Mouse (Mus musculus): Measurements from ENCODE around the gene Nrg3.

Nrg3 gene

DNA sequence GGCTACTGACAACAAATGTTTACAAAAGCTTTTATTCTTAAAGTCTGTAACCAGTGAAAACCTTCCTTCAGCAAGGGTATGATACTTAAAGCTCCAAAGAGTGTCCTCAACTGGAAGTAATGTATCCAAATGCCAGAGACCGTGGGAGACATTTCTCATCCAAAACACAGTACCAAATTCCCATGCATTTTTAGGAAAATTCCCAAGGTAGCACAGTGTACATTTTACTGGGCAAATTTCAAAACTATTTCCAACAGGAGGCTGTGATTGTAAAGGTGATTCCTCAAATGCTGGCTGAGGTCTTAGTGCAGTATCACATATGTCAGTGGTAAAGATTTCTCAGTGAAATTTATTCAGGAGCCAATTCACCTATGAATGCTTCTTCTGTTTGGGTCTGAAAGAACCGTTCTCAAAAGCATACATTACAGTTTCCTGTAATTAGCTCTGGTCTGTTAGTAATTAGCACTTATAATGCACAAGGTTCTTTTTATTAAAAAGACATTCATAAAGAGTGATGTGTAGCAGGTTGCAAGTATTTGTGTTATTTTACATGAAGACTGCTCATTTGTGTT is 536.3 kb downstream of the Nrg3 start:
- no peak for DNase-seq

GRCm38 (mm10) chr14:38923652-38924051 is 549.2 kb downstream of the Nrg3 start:
- no peak for DNase-seq

- DNase-seq: no peak
Observed at GRCm38 (mm10) chr14:38920800-38921199, 552.1 kb downstream of the Nrg3 start.

DNA sequence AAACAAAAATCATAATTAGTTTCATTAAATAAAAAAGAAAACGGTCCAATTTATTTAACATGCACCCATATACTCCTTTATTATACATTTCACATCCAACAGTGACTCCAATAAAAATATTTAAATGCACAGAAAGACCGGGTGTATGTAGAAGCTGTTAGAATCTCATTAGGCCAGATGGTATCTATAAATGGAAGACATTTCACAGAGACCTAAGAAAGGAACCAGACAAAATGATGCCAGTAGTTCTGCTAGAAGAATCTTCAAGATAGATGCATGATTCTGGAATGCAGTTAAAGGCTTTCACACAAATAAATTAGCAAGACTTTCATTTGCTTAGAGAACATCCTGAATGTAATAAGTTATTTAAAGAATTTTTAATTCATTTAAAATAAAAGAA is 602.3 kb downstream of the Nrg3 start:
- no peak for DNase-seq

DNA sequence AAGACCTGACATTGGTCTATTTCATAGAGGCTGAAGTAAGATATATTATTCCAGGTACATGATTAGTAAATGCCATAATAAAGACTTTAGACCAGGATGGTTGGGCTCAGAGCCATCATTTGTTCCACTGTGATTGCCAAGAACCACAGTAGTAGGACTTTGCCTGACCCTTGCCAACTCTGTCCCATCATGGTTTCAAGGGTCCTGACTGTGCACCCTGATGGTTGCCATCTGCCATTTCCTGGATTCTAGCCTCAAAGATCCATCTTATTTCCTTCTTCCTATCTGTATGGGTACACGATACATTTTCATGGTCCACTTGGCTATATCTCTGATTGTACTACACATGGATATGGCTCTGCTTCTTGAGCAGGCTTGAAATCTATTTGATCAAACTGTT is 625.3 kb downstream of the Nrg3 start:
- no peak for DNase-seq

GRCm38 (mm10) chr14:38847091-38847490 is 625.8 kb downstream of the Nrg3 start:
- DNase-seq: no peak

DNA sequence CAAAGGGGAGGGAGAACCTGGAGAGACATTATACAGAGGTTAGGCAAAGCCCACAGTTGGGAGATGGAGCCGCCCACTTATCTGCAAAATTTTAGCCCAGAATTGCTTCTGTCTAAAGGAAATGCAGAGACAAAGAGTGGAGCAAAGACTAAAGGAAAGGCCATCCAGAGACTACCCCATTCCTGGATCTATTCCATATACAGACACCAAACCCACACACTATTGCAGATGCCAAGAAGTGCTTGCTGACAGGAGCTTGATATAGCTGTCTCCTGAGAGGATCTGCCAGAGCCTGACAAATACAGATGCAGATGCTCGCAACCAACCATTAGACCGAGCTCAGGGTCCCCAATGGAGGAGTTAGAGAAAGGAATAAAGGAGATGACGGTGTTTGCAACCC is 637.9 kb downstream of the Nrg3 start:
- no peak for DNase-seq

GRCm38 (mm10) chr14:38824891-38825290 is 648.0 kb downstream of the Nrg3 start:
- DNase-seq: no peak

DNA sequence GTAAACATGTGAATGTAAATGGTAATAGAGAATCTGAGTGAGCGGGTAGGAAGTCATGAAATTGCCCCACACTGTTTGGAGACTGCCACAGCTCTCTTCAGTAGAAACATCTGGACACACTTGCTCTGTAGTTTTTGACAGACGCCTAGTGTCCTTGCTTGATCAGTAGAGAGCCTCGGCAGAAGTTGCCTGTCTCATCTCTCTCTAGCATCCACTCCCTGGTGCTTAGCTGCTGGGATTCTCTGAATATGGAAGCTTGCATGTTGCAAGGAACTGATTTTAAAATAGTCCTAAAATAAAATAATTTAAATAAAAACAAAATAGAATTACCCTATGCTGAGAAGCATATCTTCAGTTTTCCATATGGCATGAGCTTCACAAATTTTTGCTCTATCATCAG is 675.9 kb downstream of the Nrg3 start:
- no peak for DNase-seq

- DNase-seq: no peak
Observed at GRCm38 (mm10) chr14:38775291-38776116, 697.4 kb downstream of the Nrg3 start.

- DNase-seq: no peak
Observed at GRCm38 (mm10) chr14:38774811-38775210, 698.1 kb downstream of the Nrg3 start.

GRCm38 (mm10) chr14:38730465-38730864 is 742.4 kb downstream of the Nrg3 start:
- no peak for DNase-seq

GRCm38 (mm10) chr14:38703894-38704293 is 769.0 kb downstream of the Nrg3 start:
- DNase-seq: no peak

DNA sequence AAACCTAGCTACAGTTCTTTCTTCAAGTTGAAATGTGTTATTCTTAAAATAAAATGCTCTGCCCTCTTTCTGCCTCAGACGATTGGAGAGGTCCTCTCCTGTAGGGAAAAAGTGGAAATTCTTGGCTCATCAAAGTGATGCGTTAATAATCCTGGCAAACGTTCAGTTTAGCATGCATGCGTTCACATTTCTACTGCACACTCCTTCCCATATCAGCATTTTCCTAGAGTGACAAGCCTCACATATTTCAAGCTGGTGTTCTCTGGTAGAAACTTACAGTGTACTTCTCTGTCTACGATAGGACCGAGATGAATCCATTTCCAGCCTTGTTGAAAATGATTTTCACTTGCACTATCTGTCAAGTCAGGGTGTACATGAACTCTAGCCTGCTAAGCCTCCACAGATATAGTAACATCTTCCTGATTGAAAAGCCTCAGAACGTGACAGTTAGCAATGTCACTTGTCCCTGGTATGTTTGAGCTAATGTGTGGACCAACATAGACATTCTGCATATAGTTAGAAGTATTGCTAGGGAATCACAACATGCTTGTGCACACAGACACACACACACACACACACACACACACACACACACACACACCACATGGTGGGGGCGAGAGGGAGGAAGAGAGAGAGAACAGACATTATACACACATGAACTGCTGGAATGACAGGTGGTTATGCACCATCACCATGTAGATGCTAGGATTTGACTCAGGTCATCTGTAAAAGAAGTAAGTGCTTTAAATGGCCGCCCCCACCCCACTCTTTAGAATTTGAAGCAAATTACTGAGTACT is 770.1 kb downstream of the Nrg3 start:
- DNase-seq: no peak

DNA sequence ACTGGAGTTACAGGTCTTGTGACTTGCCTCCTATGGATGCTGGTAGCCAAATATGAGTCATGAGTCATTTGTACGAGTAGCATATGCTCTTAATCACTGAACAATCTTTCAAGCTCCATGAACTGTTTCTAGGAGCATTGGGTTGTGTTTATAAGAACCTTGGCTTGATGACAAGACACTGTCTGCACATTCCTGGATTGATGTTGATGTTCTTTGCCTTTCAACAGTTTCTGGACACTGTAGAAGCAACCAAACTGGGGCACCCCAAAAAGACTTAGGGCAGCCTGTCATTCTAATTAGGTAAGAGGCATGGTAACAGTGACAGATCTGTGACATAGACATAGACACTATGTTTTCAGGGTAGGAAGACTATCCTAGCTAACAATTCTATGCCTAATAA is 771.5 kb downstream of the Nrg3 start:
- no peak for DNase-seq

DNA sequence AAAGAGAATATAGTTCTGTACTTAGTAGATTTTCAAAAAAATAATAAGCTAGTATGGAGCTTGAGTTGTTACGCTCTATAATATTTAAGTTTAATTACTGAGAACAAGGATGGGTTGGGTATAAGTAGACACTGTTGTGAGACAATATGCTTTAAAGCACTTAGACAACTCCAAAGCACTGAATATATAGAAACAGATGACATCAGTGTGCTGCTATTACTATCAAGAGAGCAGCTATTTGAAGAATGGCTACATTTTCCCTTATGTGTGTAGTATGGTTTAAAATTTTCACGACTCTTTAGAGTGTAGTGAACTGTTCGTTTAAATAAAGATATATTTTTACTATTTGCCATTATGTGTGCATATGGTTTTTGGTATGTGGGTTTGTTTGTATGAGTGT is 771.9 kb downstream of the Nrg3 start:
- no peak for DNase-seq

- no peak for DNase-seq
Observed at GRCm38 (mm10) chr14:38659973-38660372, 812.9 kb downstream of the Nrg3 start.

DNA sequence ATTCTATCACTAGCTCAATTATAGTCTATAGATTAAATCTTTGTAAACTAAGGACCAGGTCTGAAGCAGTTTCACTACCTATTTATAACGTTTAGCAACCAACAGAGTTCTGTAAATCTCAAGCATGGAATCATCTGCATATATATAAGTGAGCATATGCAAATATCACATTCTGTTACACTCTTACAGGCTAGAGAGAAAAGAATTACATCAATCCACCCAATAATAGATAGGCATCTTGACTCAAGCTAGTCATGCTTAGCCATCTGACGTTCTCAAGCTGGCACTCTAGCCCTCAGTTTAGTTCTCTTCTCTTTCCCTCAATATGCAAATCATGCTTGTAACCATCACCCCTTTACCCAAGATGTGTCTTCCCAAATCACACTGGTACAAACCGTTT is 835.8 kb downstream of the Nrg3 start:
- no peak for DNase-seq

DNA sequence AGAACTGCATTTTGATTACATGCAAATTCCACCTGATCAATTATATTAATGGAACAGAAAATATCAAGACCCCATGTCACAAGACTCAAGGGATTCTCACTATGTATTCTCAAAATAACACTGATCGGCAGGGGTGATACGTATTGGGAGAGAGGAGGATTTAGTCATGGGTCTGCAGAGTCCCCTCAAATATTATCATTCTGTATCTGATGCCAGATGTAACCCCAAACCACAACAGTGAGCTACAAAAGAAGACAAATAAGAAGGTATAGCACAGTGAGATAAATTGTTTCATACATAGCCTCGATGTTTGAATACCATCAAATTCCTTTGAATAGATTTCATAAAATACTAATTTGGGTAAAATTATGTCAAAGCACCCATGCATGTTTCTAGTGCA is 842.8 kb downstream of the Nrg3 start:
- no peak for DNase-seq

GRCm38 (mm10) chr14:38629671-38630070 is 843.2 kb downstream of the Nrg3 start:
- no peak for DNase-seq

- DNase-seq: no peak
Observed at GRCm38 (mm10) chr14:38628862-38629619, 843.8 kb downstream of the Nrg3 start.

DNA sequence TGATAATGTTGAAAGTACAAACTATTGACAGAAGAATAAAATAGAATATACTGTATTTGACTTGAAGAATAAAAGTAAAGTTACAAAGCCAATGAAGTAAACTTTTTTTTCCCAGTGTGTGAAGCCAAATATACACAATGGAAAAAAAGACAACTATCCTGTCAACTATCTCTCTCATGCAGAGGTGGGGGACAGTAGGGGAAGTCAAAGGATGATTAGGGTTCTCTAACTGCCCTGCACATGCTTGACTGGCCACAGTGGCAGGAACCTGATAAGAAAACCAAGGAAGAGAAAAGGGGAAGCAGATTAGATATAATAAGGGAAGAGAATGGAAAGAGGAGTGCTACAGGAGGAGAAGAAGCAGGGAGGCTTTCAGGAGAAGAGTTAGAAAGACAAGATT is 855.9 kb downstream of the Nrg3 start:
- no peak for DNase-seq

GRCm38 (mm10) chr14:38597735-38598134 is 875.2 kb downstream of the Nrg3 start:
- DNase-seq: no peak
